Mouse (Mus musculus): ENCODE results near the gene Ints2. TPM values are rescaled to one million over a fixed set of nuclear protein-coding genes. Genes with fewer than 3 reads are reported as not detected.
A peak's percentile ranks its signal among the peaks of the same experiment; 100 is the strongest.

Ints2 gene
- polyA plus RNA-seq, 1 experiment from 2014 or later, result 27.2 TPM

DNA sequence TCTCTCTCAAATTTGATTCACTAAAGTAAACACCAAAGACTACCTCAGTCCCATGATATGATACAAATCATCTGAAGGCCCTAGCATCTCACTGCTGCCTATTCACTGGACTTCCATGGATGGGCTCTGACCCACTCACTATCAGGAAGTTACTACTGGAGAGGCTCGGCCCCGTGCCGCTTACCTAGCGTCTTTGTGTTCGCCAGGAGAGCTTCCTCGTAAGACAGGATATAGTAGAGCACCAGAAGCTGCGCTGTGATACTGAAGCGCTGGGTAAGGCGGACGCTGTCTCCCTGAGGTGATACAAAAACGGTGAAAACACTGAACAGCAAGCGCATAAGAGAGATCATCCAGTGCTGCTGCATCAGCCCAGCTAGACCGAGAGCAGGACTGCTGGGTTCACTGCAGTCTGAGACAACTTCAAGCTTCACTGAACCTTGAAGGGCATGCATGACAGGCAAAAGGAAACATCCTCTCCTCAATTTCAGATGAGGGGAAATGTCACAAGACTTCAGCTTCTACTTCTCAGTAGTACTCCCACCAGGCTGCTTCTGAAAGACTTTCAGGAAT is 25.5 kb downstream of the Ints2 start:
- Histone ChIP-seq H3K27me3 (replicated peaks; ENCODE audit: control insufficient read depth, insufficient read depth, low read length) (no peaks in the 10 kb centered on the region), H3K4me2 (ENCODE audit: low read length) (no peak overlapping the region), H3K9ac (ENCODE audit: low read length) (no peak overlapping the region), H3K36me3 (ENCODE audit: control insufficient read depth, insufficient read depth, low read length) (peaks cover 83% of the 10 kb centered on the region), H3K27ac (ENCODE audit: low read depth) (no peak overlapping the region), H3K9me3 (ENCODE audit: control insufficient read depth, low read length) (no peaks in the 10 kb centered on the region), H3K4me3 (ENCODE audit: low read depth, low read length) (no peak overlapping the region), H3K4me1 (replicated peaks; ENCODE audit: control insufficient read depth, insufficient read depth, low read length) (no peaks in the 10 kb centered on the region)
- ATAC-seq (replicated peaks; ENCODE audit: low FRiP score, low TSS enrichment, low read depth) (no peak), DNase-seq (ENCODE audit: low spot score) (no peak)
- 95% methylated on average over 13 of the region's 13 CpGs for WGBS

DNA sequence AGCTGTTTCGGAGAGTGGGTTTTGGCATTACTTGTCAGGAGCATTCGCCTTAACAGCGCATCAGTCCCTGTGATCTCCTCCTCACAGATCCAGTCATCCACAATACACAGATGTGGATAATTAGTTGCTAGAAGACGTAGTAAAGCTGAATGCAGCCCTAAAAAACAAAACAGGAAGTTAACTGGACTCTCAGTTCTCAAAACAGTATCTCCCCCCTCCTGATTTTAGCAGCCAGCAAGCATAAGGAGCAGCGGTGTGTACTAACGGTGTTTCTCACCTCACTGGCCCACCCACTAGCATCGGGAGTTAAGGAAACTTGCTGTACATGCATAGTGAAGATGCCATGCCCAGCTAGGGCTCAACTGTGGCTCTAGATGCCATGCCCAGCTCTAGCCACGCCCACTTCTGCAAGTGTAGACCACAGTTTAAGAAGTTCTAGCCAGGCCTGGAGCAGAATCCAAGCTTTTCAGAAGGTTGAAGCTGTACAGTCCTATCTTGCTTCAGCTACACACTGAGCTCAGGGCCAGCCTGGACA is 30.7 kb downstream of the Ints2 start:
- Histone ChIP-seq H3K4me2 (ENCODE audit: low read length) (no peak overlapping the region), H3K4me1 (replicated peaks; ENCODE audit: control insufficient read depth, insufficient read depth, low read length) (no peaks in the 10 kb centered on the region), H3K27me3 (replicated peaks; ENCODE audit: control insufficient read depth, insufficient read depth, low read length) (no peaks in the 10 kb centered on the region), H3K27ac (ENCODE audit: low read depth) (no peak overlapping the region), H3K36me3 (ENCODE audit: control insufficient read depth, insufficient read depth, low read length) (peaks cover 72% of the 10 kb centered on the region), H3K9ac (ENCODE audit: low read length) (no peak overlapping the region), H3K4me3 (ENCODE audit: low read depth, low read length) (no peak overlapping the region), H3K9me3 (ENCODE audit: control insufficient read depth, low read length) (no peaks in the 10 kb centered on the region)
- no peak for ATAC-seq (replicated peaks; ENCODE audit: low FRiP score, low TSS enrichment, low read depth)
- no peak for DNase-seq (ENCODE audit: low spot score)
- WGBS, result 86% methylated on average over 8 of the region's 8 CpGs

DNA sequence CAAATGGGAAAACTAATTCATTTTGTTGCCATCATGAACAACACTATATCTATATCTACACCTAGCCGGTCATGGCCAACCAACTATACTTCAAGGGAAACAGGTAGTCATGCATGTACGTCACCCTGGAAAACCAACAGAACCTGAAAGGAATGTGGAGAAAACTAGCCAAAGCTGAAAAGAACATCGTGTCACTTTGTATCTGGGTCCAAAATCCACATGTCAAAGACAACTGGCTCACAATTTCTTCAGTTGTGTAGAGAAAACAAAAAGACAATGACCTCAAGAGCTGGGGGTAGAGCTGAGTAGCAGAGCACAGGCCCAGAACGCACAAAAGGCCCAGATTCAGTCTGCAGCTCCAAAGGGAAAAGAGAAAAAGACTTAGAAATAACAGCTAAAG is 31.6 kb downstream of the Ints2 start:
- ATAC-seq (replicated peaks; ENCODE audit: low FRiP score, low TSS enrichment, low read depth) (no peak), DNase-seq (ENCODE audit: low spot score) (no peak)
- Histone ChIP-seq H3K4me2 (ENCODE audit: low read length) (no peak overlapping the region), H3K27ac (ENCODE audit: low read depth) (no peak overlapping the region), H3K27me3 (replicated peaks; ENCODE audit: control insufficient read depth, insufficient read depth, low read length) (no peaks in the 10 kb centered on the region), H3K36me3 (ENCODE audit: control insufficient read depth, insufficient read depth, low read length) (peaks cover 71% of the 10 kb centered on the region), H3K4me1 (replicated peaks; ENCODE audit: control insufficient read depth, insufficient read depth, low read length) (no peaks in the 10 kb centered on the region), H3K9me3 (ENCODE audit: control insufficient read depth, low read length) (no peaks in the 10 kb centered on the region), H3K9ac (ENCODE audit: low read length) (no peak overlapping the region), H3K4me3 (ENCODE audit: low read depth, low read length) (no peak overlapping the region)
- 93% methylated on average over 4 of the region's 4 CpGs for WGBS

DNA sequence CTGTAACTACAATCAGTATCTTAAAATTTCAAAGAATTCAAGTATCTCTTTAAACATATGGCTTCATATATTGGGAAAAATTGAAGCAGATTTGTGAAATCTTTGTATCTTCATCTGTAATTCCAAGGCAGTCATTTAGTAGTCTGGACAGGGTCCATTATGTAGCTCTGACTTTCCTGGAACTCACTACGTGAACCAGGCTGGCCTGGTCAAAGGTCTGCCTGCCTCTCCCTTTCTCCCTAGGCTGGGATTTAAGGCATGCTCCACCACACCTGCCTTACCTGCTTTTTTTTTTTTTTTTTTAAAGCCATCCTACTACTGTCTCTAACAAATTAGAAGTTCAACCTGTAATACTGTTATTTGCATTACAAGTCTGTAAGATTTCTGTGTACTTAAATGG is 45.6 kb downstream of the Ints2 start:
- H3K27ac ChIP-seq (ENCODE audit: low read depth), result no peak overlapping the region
- no peak overlapping the region for H3K9ac ChIP-seq (ENCODE audit: low read length)
- DNase-seq (ENCODE audit: low spot score), result no peak
- peaks cover 79% of the 10 kb centered on the region for H3K36me3 ChIP-seq (ENCODE audit: control insufficient read depth, insufficient read depth, low read length)
- H3K4me1 ChIP-seq (replicated peaks; ENCODE audit: control insufficient read depth, insufficient read depth, low read length), result no peaks in the 10 kb centered on the region
- no peaks in the 10 kb centered on the region for H3K9me3 ChIP-seq (ENCODE audit: control insufficient read depth, low read length)
- WGBS, result 62% methylated on average over 1 of the region's 1 CpGs
- no peak for ATAC-seq (replicated peaks; ENCODE audit: low FRiP score, low TSS enrichment, low read depth)
- no peak overlapping the region for H3K4me3 ChIP-seq (ENCODE audit: low read depth, low read length)
- H3K4me2 ChIP-seq (ENCODE audit: low read length), result no peak overlapping the region
- no peaks in the 10 kb centered on the region for H3K27me3 ChIP-seq (replicated peaks; ENCODE audit: control insufficient read depth, insufficient read depth, low read length)

DNA sequence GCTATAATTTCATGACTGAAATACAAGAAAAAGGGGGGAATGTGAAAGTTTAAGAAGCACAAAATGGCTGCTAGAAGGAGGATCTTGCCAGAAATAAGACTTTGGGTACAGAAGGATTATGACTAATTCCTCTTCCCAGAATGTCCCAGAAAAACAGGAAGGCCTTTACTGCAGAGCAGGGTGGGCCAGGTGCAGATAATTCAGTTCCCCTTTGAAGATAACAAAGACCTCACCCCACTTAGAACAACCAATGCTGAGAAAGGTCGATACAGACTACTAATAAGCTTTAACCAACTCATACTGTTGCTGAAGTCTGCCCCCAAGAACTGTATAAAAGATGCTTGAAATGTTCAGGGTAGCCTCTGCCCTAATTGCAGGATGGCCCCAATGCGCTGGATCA is 48.3 kb downstream of the Ints2 start:
- no peaks in the 10 kb centered on the region for H3K4me1 ChIP-seq (replicated peaks; ENCODE audit: control insufficient read depth, insufficient read depth, low read length)

DNA sequence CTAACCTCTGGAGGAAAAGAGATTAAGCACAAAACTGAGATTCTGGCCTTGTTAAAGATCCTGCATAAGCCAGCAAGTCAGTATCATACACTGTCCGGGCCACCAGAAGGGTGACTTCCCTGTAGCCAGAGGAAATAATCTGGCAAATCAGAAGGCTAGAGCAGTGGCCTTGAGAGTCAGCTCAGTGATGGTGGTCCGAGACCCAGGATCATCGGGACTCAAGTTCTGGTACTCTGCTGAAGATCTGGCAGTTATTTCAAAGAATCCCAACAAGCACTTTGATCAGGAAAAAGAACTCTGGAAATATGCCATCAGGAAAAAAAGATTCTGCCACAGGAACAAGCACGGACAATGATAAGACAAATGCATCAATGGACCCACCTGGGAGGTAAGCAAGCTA is 51.5 kb downstream of the Ints2 start:
- Histone ChIP-seq H3K4me2 (ENCODE audit: low read length) (no peak overlapping the region), H3K4me3 (ENCODE audit: low read depth, low read length) (no peak overlapping the region), H3K27me3 (replicated peaks; ENCODE audit: control insufficient read depth, insufficient read depth, low read length) (no peaks in the 10 kb centered on the region), H3K4me1 (replicated peaks; ENCODE audit: control insufficient read depth, insufficient read depth, low read length) (0 out of 2 replicates have a peak, but pooled peaks cover 5% of the 10 kb centered on the region), H3K36me3 (ENCODE audit: control insufficient read depth, insufficient read depth, low read length) (peaks cover 69% of the 10 kb centered on the region), H3K9ac (ENCODE audit: low read length) (no peak overlapping the region), H3K9me3 (ENCODE audit: control insufficient read depth, low read length) (peaks cover 9% of the 10 kb centered on the region), H3K27ac (ENCODE audit: low read depth) (no peak overlapping the region)
- DNase-seq (ENCODE audit: low spot score), result no peak
- no peak for ATAC-seq (replicated peaks; ENCODE audit: low FRiP score, low TSS enrichment, low read depth)
- 93% methylated on average over 4 of the region's 4 CpGs for WGBS

More for the DNA sequence above, 48.3 kb downstream of the Ints2 start:
- no peak overlapping the region for H3K4me3 ChIP-seq (ENCODE audit: low read depth, low read length)
- H3K9ac ChIP-seq (ENCODE audit: low read length), result no peak overlapping the region
- peaks cover 81% of the 10 kb centered on the region for H3K36me3 ChIP-seq (ENCODE audit: control insufficient read depth, insufficient read depth, low read length)
- no peak for ATAC-seq (replicated peaks; ENCODE audit: low FRiP score, low TSS enrichment, low read depth)
- no peak for DNase-seq (ENCODE audit: low spot score)
- no peak overlapping the region for H3K27ac ChIP-seq (ENCODE audit: low read depth)
- WGBS, result 86% methylated on average over 2 of the region's 2 CpGs
- peaks cover 2% of the 10 kb centered on the region; the same call in 1 of the 2 replicates for H3K9me3 ChIP-seq (ENCODE audit: control insufficient read depth, low read length)
- H3K4me2 ChIP-seq (ENCODE audit: low read length), result no peak overlapping the region
- H3K27me3 ChIP-seq (replicated peaks; ENCODE audit: control insufficient read depth, insufficient read depth, low read length), result no peaks in the 10 kb centered on the region

DNA sequence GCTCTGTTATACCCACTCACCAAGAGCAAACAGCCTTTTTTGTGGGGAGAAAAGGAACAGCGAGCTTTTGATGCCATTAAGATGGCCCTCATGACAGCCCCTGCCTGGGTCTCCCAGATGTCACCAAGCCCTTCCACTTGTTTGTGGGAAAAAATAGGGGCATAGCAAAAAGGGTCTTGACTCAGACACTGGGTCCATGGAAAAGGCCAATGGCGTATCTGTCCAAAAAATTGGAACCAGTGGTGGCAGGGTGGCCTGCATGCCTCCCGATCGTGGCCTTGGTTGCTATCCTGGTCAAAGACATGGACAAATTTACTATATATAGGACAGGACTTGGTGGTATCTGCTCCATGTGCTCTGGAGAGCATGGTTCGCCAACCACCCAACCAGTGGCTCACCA is 52.3 kb downstream of the Ints2 start:
- Histone ChIP-seq H3K9me3 (ENCODE audit: control insufficient read depth, low read length) (peaks cover 9% of the 10 kb centered on the region), H3K27ac (ENCODE audit: low read depth) (no peak overlapping the region), H3K27me3 (replicated peaks; ENCODE audit: control insufficient read depth, insufficient read depth, low read length) (no peaks in the 10 kb centered on the region), H3K36me3 (ENCODE audit: control insufficient read depth, insufficient read depth, low read length) (peaks cover 69% of the 10 kb centered on the region), H3K4me1 (replicated peaks; ENCODE audit: control insufficient read depth, insufficient read depth, low read length) (peaks cover 8% of the 10 kb centered on the region), H3K4me3 (ENCODE audit: low read depth, low read length) (no peak overlapping the region), H3K4me2 (ENCODE audit: low read length) (no peak overlapping the region), H3K9ac (ENCODE audit: low read length) (no peak overlapping the region)
- over 99% methylated on average over 5 of the region's 5 CpGs for WGBS
- ATAC-seq (replicated peaks; ENCODE audit: low FRiP score, low TSS enrichment, low read depth), result no peak
- DNase-seq (ENCODE audit: low spot score), result no peak

DNA sequence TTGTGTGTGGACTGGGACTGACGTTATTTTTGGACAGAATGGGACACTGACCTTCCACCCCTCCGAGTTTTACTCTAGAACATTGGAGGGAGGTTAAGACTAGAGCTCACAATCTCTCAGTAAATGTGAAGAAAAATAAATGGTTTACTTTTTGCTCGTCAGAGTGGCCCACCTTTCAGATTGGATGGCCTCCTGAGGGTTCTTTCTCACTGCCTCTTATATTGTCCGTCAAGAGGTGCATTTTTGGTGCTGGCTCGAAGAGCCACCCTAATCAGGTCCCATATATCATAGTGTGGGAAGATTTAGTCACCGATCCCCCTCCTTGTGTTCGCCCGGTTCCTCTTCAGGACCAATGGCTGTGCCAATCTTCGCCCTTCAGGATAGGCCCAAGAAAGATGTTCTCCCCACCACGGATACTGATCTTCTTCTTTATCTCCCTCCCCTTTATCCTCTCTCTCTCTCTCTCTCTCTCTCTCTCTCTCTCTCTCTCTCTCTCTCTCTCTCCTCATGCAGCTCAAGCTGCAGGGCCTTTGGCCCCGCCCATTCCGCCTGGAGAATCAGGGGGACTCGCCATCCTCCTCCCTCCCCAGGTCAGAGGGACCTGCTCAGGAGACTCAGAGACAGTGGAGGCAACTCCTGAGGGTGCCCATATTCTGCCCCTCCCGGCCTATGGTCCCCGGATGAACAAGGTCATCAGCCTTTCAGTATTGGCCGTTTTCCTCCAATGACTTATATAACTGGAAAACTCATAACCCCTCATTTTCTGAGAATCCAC is 55.3 kb downstream of the Ints2 start:
- WGBS, result 44% methylated on average over 16 of the region's 16 CpGs
- peaks cover 9% of the 10 kb centered on the region for H3K9me3 ChIP-seq (ENCODE audit: control insufficient read depth, low read length)
- H3K4me1 ChIP-seq (replicated peaks; ENCODE audit: control insufficient read depth, insufficient read depth, low read length), result peaks cover 13% of the 10 kb centered on the region
- H3K9ac ChIP-seq (ENCODE audit: low read length), result peak overlapping the region; percentile 87
- ATAC-seq (replicated peaks; ENCODE audit: low FRiP score, low TSS enrichment, low read depth) (no peak; the same call in 1 of the 2 replicates), DNase-seq (ENCODE audit: low spot score) (no peak)
- H3K27me3 ChIP-seq (replicated peaks; ENCODE audit: control insufficient read depth, insufficient read depth, low read length), result no peaks in the 10 kb centered on the region
- peak overlapping the region; percentile 92 for H3K27ac ChIP-seq (ENCODE audit: low read depth)
- H3K4me3 ChIP-seq (ENCODE audit: low read depth, low read length), result peak overlapping the region; percentile 80
- H3K4me2 ChIP-seq (ENCODE audit: low read length), result peak overlapping the region; percentile 73
- H3K36me3 ChIP-seq (ENCODE audit: control insufficient read depth, insufficient read depth, low read length), result peaks cover 51% of the 10 kb centered on the region
